Mouse (Mus musculus): ENCODE data around the gene Tle4. TPM values are rescaled to one million over a fixed set of nuclear protein-coding genes. Genes with fewer than 3 reads are reported as not detected.

The Tle4 gene
- polyA plus RNA-seq, 1 experiment from 2014 or later, result 17.3 TPM

DNA sequence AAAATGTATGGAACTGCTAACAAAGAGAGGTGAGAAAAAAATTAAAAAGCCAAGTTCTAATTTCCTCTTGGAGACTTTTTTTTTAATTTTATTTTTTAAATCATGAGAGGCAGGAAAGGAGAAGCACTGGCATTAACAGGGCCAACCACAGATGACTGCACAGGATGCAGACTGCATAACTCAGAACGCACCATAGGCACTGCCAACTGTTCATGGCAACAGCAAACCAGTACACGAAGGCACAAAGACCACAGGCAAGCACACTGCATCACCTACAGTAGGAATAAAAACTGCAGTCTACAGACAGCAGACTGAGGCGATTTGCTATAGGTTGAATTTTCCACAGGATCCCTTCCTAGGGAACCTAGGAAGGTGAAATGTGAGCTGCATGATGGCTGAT is 112.7 kb downstream of the Tle4 start:
- WGBS (ENCODE audit: missing documents), result 48% methylated on average over 3 of the region's 3 CpGs
- H3K79me2 ChIP-seq (ENCODE audit: inconsistent target), result peaks cover 15% of the 10 kb centered on the region; the same call in 1 of the 2 replicates
- no peak overlapping the region for H3K4me3 ChIP-seq (ENCODE audit: inconsistent target)
- H3K36me3 ChIP-seq (ENCODE audit: inconsistent target), result no peaks in the 10 kb centered on the region
- no peak overlapping the region for H3K27ac ChIP-seq

DNA sequence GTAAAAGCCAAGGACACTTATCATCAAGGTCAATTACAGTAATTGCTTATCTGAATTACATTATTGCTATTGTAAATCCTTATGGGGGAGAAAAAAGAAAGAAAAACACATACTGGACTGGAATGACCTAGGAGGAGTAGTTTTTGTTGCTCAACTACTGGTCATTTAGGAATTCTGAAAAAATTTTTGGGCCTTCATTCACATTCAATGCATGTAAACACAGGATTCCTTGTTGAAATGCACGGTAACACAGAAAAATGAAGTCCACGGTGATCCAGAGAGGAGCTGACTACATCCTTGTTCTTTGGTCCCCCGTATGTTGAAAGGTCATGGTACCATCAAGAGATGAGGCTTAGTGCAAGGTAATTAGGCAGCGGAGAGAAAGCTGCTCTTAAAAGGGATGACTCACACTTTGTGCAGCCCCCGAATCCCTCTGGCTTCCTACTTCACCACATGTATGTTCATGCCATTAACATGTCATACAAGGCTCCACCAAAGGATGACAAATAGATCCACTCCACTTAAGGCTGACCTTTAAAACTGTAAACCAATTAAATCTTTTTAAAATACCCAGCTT is 115.2 kb downstream of the Tle4 start:
- H3K27ac ChIP-seq, result no peak overlapping the region
- 94% methylated on average over 5 of the region's 5 CpGs for WGBS (ENCODE audit: missing documents)
- no peak overlapping the region for H3K4me3 ChIP-seq (ENCODE audit: inconsistent target)
- no peaks in the 10 kb centered on the region for H3K36me3 ChIP-seq (ENCODE audit: inconsistent target)
- no peaks in the 10 kb centered on the region; the same call in 1 of the 2 replicates for H3K79me2 ChIP-seq (ENCODE audit: inconsistent target)

DNA sequence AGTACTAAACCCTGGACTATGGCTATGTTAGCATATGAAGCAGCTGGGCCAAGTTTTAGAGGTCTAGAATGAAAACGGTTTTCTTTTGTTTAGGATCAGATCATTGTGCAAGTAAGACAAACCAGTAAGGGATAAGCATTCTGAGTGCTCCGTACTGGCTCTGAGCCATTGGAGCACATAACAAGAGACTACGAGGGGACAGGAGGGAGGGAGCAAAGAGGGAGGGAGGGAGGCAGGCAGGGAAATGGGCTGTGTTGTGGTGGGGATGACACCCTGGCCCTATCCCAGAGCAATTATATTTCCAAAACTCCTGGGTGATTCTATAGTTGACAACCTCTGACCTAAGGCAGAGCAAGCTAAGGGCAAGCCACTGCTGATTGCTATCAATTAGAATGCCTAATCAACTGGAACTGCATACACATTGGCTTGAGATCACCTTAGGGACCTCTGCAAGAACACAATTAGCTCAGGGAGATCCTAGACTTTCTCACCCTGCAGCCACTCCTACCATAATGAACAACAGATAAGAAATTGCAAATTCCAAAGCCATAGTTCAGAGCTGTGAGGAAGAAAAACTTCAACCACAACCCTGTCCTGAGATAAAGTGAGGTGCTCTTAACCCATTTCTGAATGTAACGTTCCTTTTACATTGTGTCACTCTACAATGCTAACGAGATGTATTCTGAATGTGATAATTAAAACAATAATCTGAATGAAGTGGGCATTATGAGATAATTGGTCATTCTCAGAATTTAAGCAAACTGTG is 115.9 kb downstream of the Tle4 start:
- Histone ChIP-seq H3K36me3 (ENCODE audit: inconsistent target) (no peaks in the 10 kb centered on the region), H3K79me2 (ENCODE audit: inconsistent target) (no peaks in the 10 kb centered on the region; the same call in 1 of the 2 replicates), H3K27ac (no peak overlapping the region), H3K4me3 (ENCODE audit: inconsistent target) (no peak overlapping the region)
- 95% methylated on average over 3 of the region's 5 CpGs for WGBS (ENCODE audit: missing documents)

- H3K79me2 ChIP-seq (ENCODE audit: inconsistent target), result no peaks in the 10 kb centered on the region; the same call in 1 of the 2 replicates
- no peaks in the 10 kb centered on the region for H3K36me3 ChIP-seq (ENCODE audit: inconsistent target)
- no peak overlapping the region for H3K4me3 ChIP-seq (ENCODE audit: inconsistent target)
- H3K27ac ChIP-seq, result no peak overlapping the region
Observed at GRCm38 (mm10) chr19:14479711-14480110, 118.1 kb downstream of the Tle4 start.

- no peaks in the 10 kb centered on the region for H3K79me2 ChIP-seq (ENCODE audit: inconsistent target)
- peaks cover 33% of the 10 kb centered on the region for H3K36me3 ChIP-seq (ENCODE audit: inconsistent target)
- no peak overlapping the region for H3K27ac ChIP-seq
- 90% methylated on average over 5 of the region's 8 CpGs for WGBS (ENCODE audit: missing documents)
- H3K4me3 ChIP-seq (ENCODE audit: inconsistent target), result no peak overlapping the region
Observed at GRCm38 (mm10) chr19:14469325-14469724, 128.5 kb downstream of the Tle4 start.

DNA sequence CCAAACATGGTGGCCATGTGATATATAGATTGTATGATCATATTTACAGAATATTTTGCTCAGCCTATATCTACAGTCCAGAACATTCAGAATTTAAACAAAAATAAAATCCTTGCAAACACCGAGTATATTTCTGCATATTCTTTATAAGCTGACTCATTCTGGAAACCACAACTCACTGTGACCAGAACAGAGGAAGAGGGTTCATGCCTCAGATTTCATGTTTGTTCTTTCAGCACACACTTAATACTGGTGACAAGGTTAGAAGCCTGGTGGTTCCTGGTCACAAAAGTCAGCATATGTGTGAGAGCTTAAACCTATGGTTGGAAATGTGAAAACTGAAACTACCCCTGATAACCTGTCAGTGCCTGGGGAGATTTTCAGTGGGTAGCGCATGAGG is 129.1 kb downstream of the Tle4 start:
- Histone ChIP-seq H3K79me2 (ENCODE audit: inconsistent target) (no peaks in the 10 kb centered on the region), H3K36me3 (ENCODE audit: inconsistent target) (peaks cover 39% of the 10 kb centered on the region), H3K27ac (no peak overlapping the region), H3K4me3 (ENCODE audit: inconsistent target) (no peak overlapping the region)
- WGBS (ENCODE audit: missing documents), result 47% methylated on average over 2 of the region's 2 CpGs

GRCm38 (mm10) chr19:14466020-14466419 is 131.8 kb downstream of the Tle4 start:
- Histone ChIP-seq H3K4me3 (ENCODE audit: inconsistent target) (no peak overlapping the region), H3K36me3 (ENCODE audit: inconsistent target) (peaks cover 54% of the 10 kb centered on the region), H3K79me2 (ENCODE audit: inconsistent target) (no peaks in the 10 kb centered on the region), H3K27ac (no peak overlapping the region)
- 85% methylated on average over 8 of the region's 8 CpGs for WGBS (ENCODE audit: missing documents)

DNA sequence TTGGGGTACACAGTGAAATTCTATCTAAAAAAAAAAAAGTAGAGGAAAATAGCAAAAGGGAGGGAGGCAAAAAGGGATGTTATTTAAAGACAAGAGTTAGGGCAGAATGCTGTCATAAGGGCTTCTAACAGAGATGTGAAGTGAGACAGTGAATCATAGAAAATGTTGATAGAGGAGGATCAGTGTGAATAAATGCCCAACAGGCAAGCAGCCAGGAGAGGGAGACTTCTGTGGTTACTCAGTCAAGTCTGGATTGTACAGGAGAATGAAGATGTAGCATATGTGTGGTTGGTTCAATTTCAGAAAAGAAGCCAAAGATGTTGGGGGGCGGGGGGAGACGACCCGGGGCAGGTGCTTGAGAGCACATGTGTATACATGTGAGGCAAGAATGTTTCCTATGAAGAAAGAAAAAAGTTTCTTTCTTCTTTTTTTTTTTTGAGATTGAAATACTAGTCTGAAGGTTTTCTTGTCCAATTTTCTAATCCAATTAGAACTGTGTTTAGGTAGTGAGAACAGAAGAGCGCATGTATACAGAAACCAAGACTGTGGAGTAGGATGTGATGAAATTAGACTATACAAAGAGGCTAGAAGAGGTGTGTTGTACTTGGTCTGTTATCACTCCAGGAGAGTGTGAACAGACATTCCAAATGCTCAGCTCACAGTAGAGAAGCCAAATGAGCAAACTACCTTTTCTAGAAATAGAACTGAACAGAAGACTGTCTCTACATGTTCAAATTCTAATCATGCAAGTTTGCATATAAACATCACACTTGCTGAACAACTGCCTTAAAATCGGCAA is 134.4 kb downstream of the Tle4 start:
- Histone ChIP-seq H3K36me3 (ENCODE audit: inconsistent target) (peaks cover 58% of the 10 kb centered on the region), H3K27ac (no peak overlapping the region), H3K4me3 (ENCODE audit: inconsistent target) (no peak overlapping the region), H3K79me2 (ENCODE audit: inconsistent target) (no peaks in the 10 kb centered on the region)
- WGBS (ENCODE audit: missing documents), result 98% methylated on average over 5 of the region's 5 CpGs

DNA sequence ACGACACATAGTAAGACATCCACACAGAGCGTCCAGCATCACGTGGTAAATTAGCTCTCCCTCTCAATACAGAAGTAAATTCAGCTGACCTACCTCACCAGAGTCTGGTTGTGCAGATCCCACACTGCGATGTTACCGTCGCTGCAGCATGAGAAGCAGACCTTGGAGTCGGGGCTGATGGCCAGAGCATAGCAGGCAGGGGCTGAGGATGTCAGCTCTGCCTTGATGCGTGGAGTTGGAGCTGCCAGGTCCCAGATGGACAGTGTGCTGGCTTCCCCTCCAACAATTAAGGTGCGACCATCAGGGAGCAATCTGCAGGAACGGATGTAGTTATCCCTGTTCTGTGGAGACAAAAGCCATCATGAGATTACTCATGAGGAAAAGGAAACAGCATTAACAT is 144.4 kb downstream of the Tle4 start:
- WGBS (ENCODE audit: missing documents), result 98% methylated on average over 10 of the region's 10 CpGs
- Histone ChIP-seq H3K27ac (no peak overlapping the region), H3K4me3 (ENCODE audit: inconsistent target) (no peak overlapping the region), H3K79me2 (ENCODE audit: inconsistent target) (no peaks in the 10 kb centered on the region), H3K36me3 (ENCODE audit: inconsistent target) (peaks cover 68% of the 10 kb centered on the region)

GRCm38 (mm10) chr19:14451329-14451728 is 146.5 kb downstream of the Tle4 start:
- WGBS (ENCODE audit: missing documents), result 96% methylated on average over 6 of the region's 6 CpGs
- H3K36me3 ChIP-seq (ENCODE audit: inconsistent target), result peaks cover 52% of the 10 kb centered on the region
- no peak overlapping the region for H3K4me3 ChIP-seq (ENCODE audit: inconsistent target)
- H3K79me2 ChIP-seq (ENCODE audit: inconsistent target), result no peaks in the 10 kb centered on the region
- no peak overlapping the region for H3K27ac ChIP-seq

GRCm38 (mm10) chr19:14449738-14450137 is 148.1 kb downstream of the Tle4 start:
- H3K4me3 ChIP-seq (ENCODE audit: inconsistent target), result no peak overlapping the region
- WGBS (ENCODE audit: missing documents), result 67% methylated on average over 3 of the region's 3 CpGs
- H3K79me2 ChIP-seq (ENCODE audit: inconsistent target), result no peaks in the 10 kb centered on the region
- H3K36me3 ChIP-seq (ENCODE audit: inconsistent target), result peaks cover 49% of the 10 kb centered on the region
- no peak overlapping the region for H3K27ac ChIP-seq

DNA sequence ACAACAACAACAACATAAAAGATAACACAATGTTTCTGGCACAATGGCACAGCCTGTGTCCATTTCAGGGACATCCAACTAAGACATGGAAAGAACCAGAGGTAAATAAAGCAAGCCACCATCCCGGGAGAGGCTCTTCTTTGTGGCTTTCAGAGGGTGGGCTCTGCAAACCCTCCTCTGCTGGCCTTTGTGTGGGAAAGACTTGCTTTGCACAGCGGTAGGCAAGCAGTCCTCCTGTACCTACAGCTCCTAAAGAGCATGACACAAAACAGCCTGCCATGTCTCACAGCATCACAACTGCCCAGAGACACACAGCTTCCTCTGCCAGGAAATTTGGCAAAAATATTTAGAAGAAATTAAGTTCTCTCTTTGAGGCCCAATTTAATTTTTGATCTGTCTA is 149.3 kb downstream of the Tle4 start:
- H3K36me3 ChIP-seq (ENCODE audit: inconsistent target), result peaks cover 39% of the 10 kb centered on the region
- no peak overlapping the region for H3K27ac ChIP-seq
- H3K4me3 ChIP-seq (ENCODE audit: inconsistent target), result no peak overlapping the region
- no peaks in the 10 kb centered on the region for H3K79me2 ChIP-seq (ENCODE audit: inconsistent target)
- 97% methylated on average over 2 of the region's 2 CpGs for WGBS (ENCODE audit: missing documents)

DNA sequence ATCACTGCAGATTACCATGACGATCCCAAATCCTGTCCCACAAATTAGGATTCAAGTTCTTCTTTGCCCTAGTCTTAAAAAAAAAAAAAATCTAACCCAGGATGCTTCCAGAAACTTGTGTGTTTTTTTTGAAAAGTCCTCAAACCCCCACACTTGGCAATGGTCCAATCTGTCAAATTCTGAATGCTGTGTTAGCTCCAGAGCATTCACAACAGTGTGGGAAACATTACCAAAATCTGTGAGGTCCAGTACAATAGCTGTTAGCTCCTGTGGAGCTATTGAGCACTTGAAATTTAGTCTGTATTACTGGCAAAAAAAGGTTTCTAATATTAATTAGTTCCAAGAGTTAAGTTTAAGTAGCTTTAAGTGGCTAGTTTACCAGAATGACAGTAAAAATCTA is 150.4 kb downstream of the Tle4 start:
- H3K79me2 ChIP-seq (ENCODE audit: inconsistent target), result no peaks in the 10 kb centered on the region
- peaks cover 28% of the 10 kb centered on the region for H3K36me3 ChIP-seq (ENCODE audit: inconsistent target)
- no peak overlapping the region for H3K4me3 ChIP-seq (ENCODE audit: inconsistent target)
- H3K27ac ChIP-seq, result no peak overlapping the region
- WGBS (ENCODE audit: missing documents), result 92% methylated on average over 1 of the region's 1 CpGs

- H3K36me3 ChIP-seq (ENCODE audit: inconsistent target), result no peaks in the 10 kb centered on the region
- no peak overlapping the region for H3K27ac ChIP-seq
- no peak overlapping the region for H3K4me3 ChIP-seq (ENCODE audit: inconsistent target)
- no peaks in the 10 kb centered on the region for H3K79me2 ChIP-seq (ENCODE audit: inconsistent target)
- 96% methylated on average over 5 of the region's 5 CpGs for WGBS (ENCODE audit: missing documents)
Observed at GRCm38 (mm10) chr19:14441861-14442260, 156.0 kb downstream of the Tle4 start.

- Histone ChIP-seq H3K4me3 (ENCODE audit: inconsistent target) (no peak overlapping the region), H3K27ac (no peak overlapping the region), H3K79me2 (ENCODE audit: inconsistent target) (no peaks in the 10 kb centered on the region), H3K36me3 (ENCODE audit: inconsistent target) (no peaks in the 10 kb centered on the region)
- WGBS (ENCODE audit: missing documents), result 87% methylated on average over 7 of the region's 7 CpGs
Observed at GRCm38 (mm10) chr19:14437226-14437625, 160.6 kb downstream of the Tle4 start.
